Mouse (Mus musculus): ENCODE data around the gene Efl1.

DNA sequence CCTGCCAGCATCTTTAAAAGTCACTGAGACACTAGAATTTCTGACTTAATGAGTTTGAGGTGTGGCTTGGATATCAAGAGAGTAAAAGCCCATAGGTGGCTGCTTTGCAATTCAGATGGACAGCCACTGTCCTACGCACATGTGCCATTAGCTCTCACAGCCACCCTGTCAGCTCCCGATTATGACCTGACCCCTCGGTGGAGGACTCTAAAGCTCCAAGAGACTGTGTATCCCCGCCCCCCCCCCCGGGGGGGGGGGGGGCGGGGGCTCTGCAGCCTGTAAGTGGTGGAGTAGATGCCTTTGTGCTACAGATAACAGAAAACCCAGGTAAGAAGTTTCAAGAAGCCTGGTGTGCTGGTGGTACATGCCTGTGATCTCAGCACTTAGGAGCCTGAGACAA, 135.3 kb downstream of the Efl1 start:
- no peak for TF ChIP-seq CTCF (IDR thresholded peaks at IDR 0.05; ENCODE audit: borderline replicate concordance, insufficient read depth, low read depth, low read length)
- no peak for TF ChIP-seq POLR2A (IDR thresholded peaks at IDR 0.05; ENCODE audit: borderline replicate concordance, insufficient read depth, low read length)
